Mouse (Mus musculus) liver, embryonic 14.5 days (tissue): Measurements from ENCODE around the gene Sec14l1.

Experiments used
- CTCF ChIP-seq: IDR thresholded peaks from 2 replicates; pipeline ENCODE4 v1.5.1; 2016; ENCODE audit warnings: antibody characterized with exemption, low read depth, control low read depth
- EP300 ChIP-seq: IDR thresholded peaks from 2 replicates; pipeline ENCODE4 v1.6.1; 2016; ENCODE audit warnings: antibody characterized with exemption, low read depth

- TF ChIP-seq CTCF (no peak), EP300 (no peak)
These were observed 25.1 kb upstream of the Sec14l1 start for GRCm38 (mm10) chr11:117089673-117090419.
